Mouse (Mus musculus): ENCODE results near the gene Itga2. TPM values are rescaled to one million over a fixed set of nuclear protein-coding genes. Genes with fewer than 3 reads are reported as not detected.
A peak's percentile ranks its signal among the peaks of the same experiment; 100 is the strongest.

The Itga2 gene
- polyA plus RNA-seq (2015; fragmentation: Nextera tagmentation; extraction: Ambion mirVana): 1.7 and 4.1 TPM in 2 replicates

GRCm38 (mm10) chr13:114931775-114932294, at the start of gene Itga2:
Gene Itga2 (minus strand): TSS chr13:114932100.
- Histone ChIP-seq H3K27ac (peak within 1 kb of the TSS; percentile 55), H3K36me3 (no peaks in the 10 kb centered on the region), H3K4me3 (peak within 1 kb of the TSS; percentile 57), H3K9me3 (replicated peaks) (no peaks in the 10 kb centered on the region), H3K27me3 (no peaks in the 10 kb centered on the region), H3K9ac (peak within 1 kb of the TSS; percentile 50), H3K4me2 (peak within 1 kb of the TSS; percentile 85), H3K4me1 (replicated peaks) (peaks cover 15% of the 10 kb centered on the region)
- WGBS: under 1% methylated on average over 28 of the region's 28 CpGs
- peak; percentile 86 for ATAC-seq (replicated peaks; ENCODE audit: insufficient number of reproducible peaks, insufficient read depth, low FRiP score, low read depth)

GRCm38 (mm10) chr13:114980831-114981419, 49.0 kb upstream of the Itga2 start:
- Histone ChIP-seq H3K27ac (no peak overlapping the region), H3K4me1 (replicated peaks) (no peaks in the 10 kb centered on the region), H3K27me3 (no peaks in the 10 kb centered on the region), H3K4me2 (no peak overlapping the region), H3K36me3 (peaks cover 40% of the 10 kb centered on the region), H3K9me3 (replicated peaks) (no peaks in the 10 kb centered on the region), H3K9ac (no peak overlapping the region), H3K4me3 (no peak overlapping the region)
- WGBS: 45% methylated on average over 10 of the region's 10 CpGs
- no peak for ATAC-seq (replicated peaks; ENCODE audit: insufficient number of reproducible peaks, insufficient read depth, low FRiP score, low read depth)

- no peak overlapping the region for H3K27ac ChIP-seq
- H3K9me3 ChIP-seq (replicated peaks): no peaks in the 10 kb centered on the region
- H3K27me3 ChIP-seq: no peaks in the 10 kb centered on the region
- no peak overlapping the region for H3K4me2 ChIP-seq
- peaks cover 31% of the 10 kb centered on the region for H3K36me3 ChIP-seq
- no peak overlapping the region for H3K9ac ChIP-seq
- 71% methylated on average over 6 of the region's 6 CpGs for WGBS
- no peak for ATAC-seq (replicated peaks; ENCODE audit: insufficient number of reproducible peaks, insufficient read depth, low FRiP score, low read depth)
- H3K4me3 ChIP-seq: no peak overlapping the region
- no peaks in the 10 kb centered on the region for H3K4me1 ChIP-seq (replicated peaks)
Observed at GRCm38 (mm10) chr13:114974484-114975042, 42.7 kb upstream of the Itga2 start.

- no peak for ATAC-seq (replicated peaks; ENCODE audit: insufficient number of reproducible peaks, insufficient read depth, low FRiP score, low read depth)
- Histone ChIP-seq H3K4me3 (no peak overlapping the region), H3K36me3 (peaks cover 44% of the 10 kb centered on the region), H3K27ac (no peak overlapping the region), H3K4me1 (replicated peaks) (no peaks in the 10 kb centered on the region), H3K27me3 (no peaks in the 10 kb centered on the region), H3K4me2 (no peak overlapping the region), H3K9me3 (replicated peaks) (no peaks in the 10 kb centered on the region), H3K9ac (no peak overlapping the region)
- WGBS: 76% methylated on average over 3 of the region's 3 CpGs
Observed at GRCm38 (mm10) chr13:114971905-114972304, 40.0 kb upstream of the Itga2 start.

- Histone ChIP-seq H3K36me3 (peaks cover 37% of the 10 kb centered on the region), H3K4me2 (no peak overlapping the region), H3K27me3 (no peaks in the 10 kb centered on the region), H3K9ac (no peak overlapping the region), H3K4me3 (no peak overlapping the region), H3K9me3 (replicated peaks) (no peaks in the 10 kb centered on the region), H3K4me1 (replicated peaks) (no peaks in the 10 kb centered on the region), H3K27ac (no peak overlapping the region)
- 0 out of 2 replicates have a peak, but pooled peaks have one; percentile 47 for ATAC-seq (replicated peaks; ENCODE audit: insufficient number of reproducible peaks, insufficient read depth, low FRiP score, low read depth)
- WGBS: 40% methylated on average over 2 of the region's 2 CpGs
Observed at GRCm38 (mm10) chr13:114964233-114964632, 32.3 kb upstream of the Itga2 start.

- Histone ChIP-seq H3K4me1 (replicated peaks) (no peaks in the 10 kb centered on the region), H3K9ac (no peak overlapping the region), H3K9me3 (replicated peaks) (no peaks in the 10 kb centered on the region), H3K4me2 (no peak overlapping the region), H3K27me3 (no peaks in the 10 kb centered on the region), H3K4me3 (no peak overlapping the region), H3K27ac (no peak overlapping the region), H3K36me3 (peaks cover 8% of the 10 kb centered on the region)
- no peak for ATAC-seq (replicated peaks; ENCODE audit: insufficient number of reproducible peaks, insufficient read depth, low FRiP score, low read depth)
Observed at GRCm38 (mm10) chr13:114954516-114954915, 22.6 kb upstream of the Itga2 start.

GRCm38 (mm10) chr13:114933541-114933940, 1.6 kb upstream of the Itga2 start:
- H3K9ac ChIP-seq: no peak overlapping the region
- no peak overlapping the region for H3K4me2 ChIP-seq
- no peaks in the 10 kb centered on the region for H3K9me3 ChIP-seq (replicated peaks)
- WGBS: 66% methylated on average over 7 of the region's 7 CpGs
- no peak overlapping the region for H3K4me3 ChIP-seq
- H3K27me3 ChIP-seq: no peaks in the 10 kb centered on the region
- H3K4me1 ChIP-seq (replicated peaks): peaks cover 15% of the 10 kb centered on the region
- ATAC-seq (replicated peaks; ENCODE audit: insufficient number of reproducible peaks, insufficient read depth, low FRiP score, low read depth): no peak
- H3K36me3 ChIP-seq: no peaks in the 10 kb centered on the region
- H3K27ac ChIP-seq: no peak overlapping the region

GRCm38 (mm10) chr13:114930996-114931649, 777 bp downstream of the Itga2 start:
- peak overlapping the region; percentile 57 for H3K4me3 ChIP-seq
- no peaks in the 10 kb centered on the region for H3K36me3 ChIP-seq
- peaks cover 15% of the 10 kb centered on the region for H3K4me1 ChIP-seq (replicated peaks)
- 0 out of 2 replicates have a peak overlapping the region, but pooled peaks have one; percentile 6 for H3K9ac ChIP-seq
- H3K9me3 ChIP-seq (replicated peaks): no peaks in the 10 kb centered on the region
- peak; percentile 50; the same call in 1 of the 2 replicates for ATAC-seq (replicated peaks; ENCODE audit: insufficient number of reproducible peaks, insufficient read depth, low FRiP score, low read depth)
- H3K27me3 ChIP-seq: no peaks in the 10 kb centered on the region
- peak overlapping the region; percentile 85 for H3K4me2 ChIP-seq
- peak overlapping the region; percentile 55 for H3K27ac ChIP-seq
- 3% methylated on average over 10 of the region's 10 CpGs for WGBS

- no peak overlapping the region for H3K4me3 ChIP-seq
- no peak overlapping the region for H3K4me2 ChIP-seq
- H3K9ac ChIP-seq: no peak overlapping the region
- H3K9me3 ChIP-seq (replicated peaks): no peaks in the 10 kb centered on the region
- no peak overlapping the region for H3K27ac ChIP-seq
- no peaks in the 10 kb centered on the region for H3K36me3 ChIP-seq
- ATAC-seq (replicated peaks; ENCODE audit: insufficient number of reproducible peaks, insufficient read depth, low FRiP score, low read depth): no peak
- 0 out of 2 replicates have a peak, but pooled peaks cover 3% of the 10 kb centered on the region for H3K4me1 ChIP-seq (replicated peaks)
- H3K27me3 ChIP-seq: no peaks in the 10 kb centered on the region
- WGBS: 58% methylated on average over 1 of the region's 1 CpGs
Observed at GRCm38 (mm10) chr13:114924785-114925184, 7.1 kb downstream of the Itga2 start.

- Histone ChIP-seq H3K4me2 (no peak overlapping the region), H3K36me3 (no peaks in the 10 kb centered on the region), H3K9ac (no peak overlapping the region), H3K4me1 (replicated peaks) (peaks cover 4% of the 10 kb centered on the region; the same call in 1 of the 2 replicates), H3K27me3 (no peaks in the 10 kb centered on the region), H3K4me3 (no peak overlapping the region), H3K27ac (no peak overlapping the region), H3K9me3 (replicated peaks) (no peaks in the 10 kb centered on the region)
- no peak for ATAC-seq (replicated peaks; ENCODE audit: insufficient number of reproducible peaks, insufficient read depth, low FRiP score, low read depth)
- WGBS: 39% methylated on average over 9 of the region's 9 CpGs
Observed at GRCm38 (mm10) chr13:114923331-114923730, 8.6 kb downstream of the Itga2 start.

GRCm38 (mm10) chr13:114915767-114916166, 16.1 kb downstream of the Itga2 start:
- ATAC-seq (replicated peaks; ENCODE audit: insufficient number of reproducible peaks, insufficient read depth, low FRiP score, low read depth): no peak
- 65% methylated on average over 5 of the region's 5 CpGs for WGBS
- H3K9ac ChIP-seq: no peak overlapping the region
- H3K27ac ChIP-seq: no peak overlapping the region
- H3K9me3 ChIP-seq (replicated peaks): no peaks in the 10 kb centered on the region
- no peaks in the 10 kb centered on the region for H3K36me3 ChIP-seq
- H3K4me2 ChIP-seq: no peak overlapping the region
- peaks cover 5% of the 10 kb centered on the region; the same call in 1 of the 2 replicates for H3K4me1 ChIP-seq (replicated peaks)
- H3K27me3 ChIP-seq: no peaks in the 10 kb centered on the region
- no peak overlapping the region for H3K4me3 ChIP-seq
